Mouse (Mus musculus) forebrain, embryonic 15.5 days (tissue): ENCODE results near the gene Setd1b. TPM values are rescaled to one million over a fixed set of nuclear protein-coding genes. Genes with fewer than 3 reads are reported as not detected.
A peak's percentile ranks its signal among the peaks of the same experiment; 100 is the strongest.

Experiments used
- ATAC-seq: fragments of 200-750 bp; cut with Nextera tagmentation; replicated peaks from 2 replicates; pipeline ENCODE4 v1.8.0; 2017; ENCODE audit warnings: mild to moderate bottlenecking, moderate TSS enrichment, moderate library complexity
- H3K27ac ChIP-seq: fragments of 300-500 bp; sonication (generic); replicated peaks from 2 replicates; pipeline ENCODE4 v1.5.1; 2015; ENCODE audit warnings: mild to moderate bottlenecking, inconsistent platforms
- H3K27me3 ChIP-seq: fragments of 300-500 bp; sonication (generic); 2 replicates; pipeline ENCODE4 v1.6.1; 2015; ENCODE audit warnings: inconsistent platforms
- H3K36me3 ChIP-seq: fragments of 300-500 bp; sonication (generic); 2 replicates; pipeline ENCODE4 v1.6.1; 2015; ENCODE audit warnings: mild to moderate bottlenecking, inconsistent platforms
- H3K4me1 ChIP-seq: fragments of 300-500 bp; sonication (generic); 2 replicates; pipeline ENCODE4 v1.6.1; 2015; ENCODE audit warnings: inconsistent platforms
- H3K4me2 ChIP-seq: fragments of 300-500 bp; sonication (generic); replicated peaks from 2 replicates; pipeline ENCODE4 v1.6.1; 2015; ENCODE audit warnings: mild to moderate bottlenecking, inconsistent platforms
- H3K4me3 ChIP-seq: fragments of 300-500 bp; sonication (generic); 2 replicates; pipeline ENCODE4 v1.5.1; 2015; ENCODE audit warnings: mild to moderate bottlenecking, inconsistent platforms
- H3K9ac ChIP-seq: fragments of 300-500 bp; sonication (generic); replicated peaks from 2 replicates; pipeline ENCODE4 v1.6.1; 2015; ENCODE audit warnings: mild to moderate bottlenecking, inconsistent platforms
- H3K9me3 ChIP-seq: fragments of 300-500 bp; sonication (generic); 2 replicates; pipeline ENCODE4 v1.6.1; 2016; ENCODE audit warnings: inconsistent platforms
- WGBS: fragments of 180-500 bp; shearing (Covaris S2); methylation state at CpG from one replicate; pipeline ENCODE4 v1.1.7; 2015; ENCODE audit warnings: mixed read lengths; 5-methylcytosine and 5-hydroxymethylcytosine counted together
- polyA plus RNA-seq: library from polyadenylated mRNA; unstranded; fragments of >200 nt; fragmentation: Nextera tagmentation; extraction: Ambion mirVana; gene quantifications from 2 replicates; pipeline ENCODE4 v1.2.1, GENCODE M21; 2015

The Setd1b gene
- polyA plus RNA-seq, 1 experiment from 2014 or later = 13.7 TPM

DNA sequence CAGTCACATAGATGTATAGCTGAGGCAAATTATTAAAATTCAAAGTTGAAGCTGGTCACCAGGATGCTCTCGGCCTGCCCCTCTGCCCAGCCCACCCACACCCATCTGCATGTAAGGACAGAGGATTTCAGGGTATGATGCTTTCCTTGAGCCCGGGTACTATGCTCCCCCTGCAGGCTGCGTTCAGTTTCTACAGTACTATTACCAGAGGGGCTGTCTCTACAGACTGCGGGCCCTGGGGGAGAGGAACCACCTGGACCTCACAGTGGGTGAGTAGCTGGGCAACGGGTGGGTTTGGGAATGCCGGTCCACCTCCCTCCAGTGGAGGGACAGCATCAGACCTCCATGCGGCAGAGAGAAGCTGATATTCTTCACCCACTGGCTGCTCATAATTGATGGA is 27.1 kb upstream of the Setd1b start:
- H3K4me3 ChIP-seq = no peak overlapping the region
- no peak overlapping the region for H3K27ac ChIP-seq
- H3K9me3 ChIP-seq = no peaks in the 10 kb centered on the region
- peaks cover 11% of the 10 kb centered on the region for H3K4me1 ChIP-seq
- no peak overlapping the region for H3K9ac ChIP-seq
- WGBS = 43% methylated on average over 7 of the region's 7 CpGs
- H3K27me3 ChIP-seq = no peaks in the 10 kb centered on the region
- ATAC-seq = 0 out of 2 replicates have a peak, but pooled peaks have one; percentile 44
- peaks cover 4% of the 10 kb centered on the region; the same call in 1 of the 2 replicates for H3K36me3 ChIP-seq
- H3K4me2 ChIP-seq = no peak overlapping the region

DNA sequence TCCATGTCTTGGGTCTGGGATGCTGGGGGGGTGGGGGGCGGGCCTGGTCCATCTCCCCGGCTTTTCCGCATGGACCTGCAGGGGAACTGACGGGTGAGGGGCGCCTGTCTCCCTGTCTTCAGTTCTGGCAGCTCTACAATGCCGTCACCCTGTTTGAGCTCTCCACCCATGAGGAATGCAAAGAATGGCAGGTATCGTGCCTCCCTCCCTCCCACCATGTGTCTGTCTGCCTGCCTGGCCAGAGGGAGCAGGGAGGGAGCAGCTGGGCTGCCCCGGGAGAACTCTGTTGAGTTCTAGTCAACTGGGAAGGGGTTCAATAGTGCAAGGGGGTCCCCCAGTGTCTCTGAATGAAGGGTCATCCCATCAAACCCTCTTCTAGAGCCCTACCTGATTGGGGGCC is 25.9 kb upstream of the Setd1b start:
- no peaks in the 10 kb centered on the region for H3K4me1 ChIP-seq
- H3K4me3 ChIP-seq = no peak overlapping the region
- peaks cover 4% of the 10 kb centered on the region; the same call in 1 of the 2 replicates for H3K36me3 ChIP-seq
- WGBS = 75% methylated on average over 8 of the region's 8 CpGs
- no peak overlapping the region for H3K9ac ChIP-seq
- no peak for ATAC-seq
- no peaks in the 10 kb centered on the region for H3K27me3 ChIP-seq
- no peak overlapping the region for H3K4me2 ChIP-seq
- H3K9me3 ChIP-seq = no peaks in the 10 kb centered on the region
- no peak overlapping the region for H3K27ac ChIP-seq

DNA sequence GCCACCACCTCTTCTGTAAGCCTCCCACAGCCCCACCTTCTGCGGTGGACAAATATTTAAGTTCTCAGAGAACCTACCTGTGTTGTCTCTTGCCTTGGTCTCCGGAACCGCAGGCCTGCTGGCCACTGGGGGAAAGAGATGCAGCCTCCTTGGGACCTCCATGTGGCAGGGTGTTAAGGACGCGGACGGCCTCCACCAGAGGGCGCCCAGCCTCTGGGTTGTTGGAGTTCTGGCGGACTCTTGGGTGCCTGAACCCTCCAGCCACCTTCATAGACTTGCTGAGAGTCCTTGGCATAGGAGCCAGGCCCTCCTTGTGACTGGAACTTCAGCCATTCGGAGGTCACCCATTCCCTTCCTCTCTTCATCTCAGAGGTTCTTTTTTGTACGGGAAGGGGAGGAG is 24.7 kb upstream of the Setd1b start:
- H3K36me3 ChIP-seq = peaks cover 5% of the 10 kb centered on the region
- 7% methylated on average over 10 of the region's 10 CpGs for WGBS
- H3K4me1 ChIP-seq = no peaks in the 10 kb centered on the region
- H3K9ac ChIP-seq = no peak overlapping the region
- H3K27ac ChIP-seq = no peak overlapping the region
- H3K9me3 ChIP-seq = no peaks in the 10 kb centered on the region
- ATAC-seq = 0 out of 2 replicates have a peak, but pooled peaks have one; percentile 65
- no peaks in the 10 kb centered on the region for H3K27me3 ChIP-seq
- H3K4me2 ChIP-seq = no peak overlapping the region
- H3K4me3 ChIP-seq = no peak overlapping the region

DNA sequence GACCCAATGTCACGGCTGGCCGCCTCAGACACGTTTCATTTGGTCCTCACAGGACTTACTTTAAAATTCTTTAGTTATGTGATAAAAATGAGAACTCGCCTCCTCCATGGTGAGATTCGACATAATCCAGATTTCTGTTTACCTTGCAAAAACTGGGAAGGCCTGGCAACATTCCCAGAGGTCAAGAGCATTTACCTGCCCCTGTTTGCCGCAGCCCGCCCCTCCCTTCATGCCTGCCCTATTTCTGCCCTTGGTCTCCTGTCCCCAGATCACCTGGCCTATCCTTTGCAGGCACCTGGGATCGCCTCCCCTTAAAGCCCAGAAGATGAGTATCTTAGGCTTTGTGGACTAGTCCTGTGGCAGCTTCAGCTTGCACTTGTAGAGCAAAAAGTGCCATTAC is 24.2 kb upstream of the Setd1b start:
- WGBS = 85% methylated on average over 8 of the region's 8 CpGs
- no peak for ATAC-seq
- no peak overlapping the region for H3K4me3 ChIP-seq

DNA sequence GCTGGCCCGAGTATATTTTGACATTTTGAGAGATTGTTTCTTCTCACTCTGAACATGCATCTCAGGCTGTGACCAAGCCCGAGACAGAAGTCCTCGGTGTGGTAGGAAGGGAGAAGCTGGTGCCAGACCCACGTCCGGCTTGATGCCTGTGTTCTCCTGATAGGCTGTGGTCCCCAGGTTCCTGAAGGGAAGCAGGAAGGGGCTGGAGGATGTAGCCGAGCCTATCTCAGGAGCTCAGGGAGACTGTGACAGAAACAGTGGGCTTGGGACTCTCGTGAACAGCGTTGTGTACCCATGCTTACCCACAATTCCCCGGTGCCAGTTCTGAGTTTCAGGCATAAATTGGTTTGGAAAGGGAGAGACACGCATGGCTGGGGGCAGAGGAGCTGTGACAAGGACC is 23.2 kb upstream of the Setd1b start:
- Histone ChIP-seq H3K4me3 (no peak overlapping the region), H3K27me3 (no peaks in the 10 kb centered on the region), H3K9me3 (no peaks in the 10 kb centered on the region), H3K27ac (no peak overlapping the region), H3K4me1 (no peaks in the 10 kb centered on the region), H3K4me2 (no peak overlapping the region), H3K9ac (no peak overlapping the region), H3K36me3 (peaks cover 7% of the 10 kb centered on the region)
- no peak for ATAC-seq
- WGBS = 75% methylated on average over 10 of the region's 10 CpGs

More for the DNA sequence above, 24.2 kb upstream of the Setd1b start:
- H3K27me3 ChIP-seq = no peaks in the 10 kb centered on the region
- no peaks in the 10 kb centered on the region for H3K9me3 ChIP-seq
- H3K9ac ChIP-seq = no peak overlapping the region
- no peak overlapping the region for H3K4me2 ChIP-seq
- no peak overlapping the region for H3K27ac ChIP-seq
- peaks cover 7% of the 10 kb centered on the region for H3K36me3 ChIP-seq
- no peaks in the 10 kb centered on the region for H3K4me1 ChIP-seq

DNA sequence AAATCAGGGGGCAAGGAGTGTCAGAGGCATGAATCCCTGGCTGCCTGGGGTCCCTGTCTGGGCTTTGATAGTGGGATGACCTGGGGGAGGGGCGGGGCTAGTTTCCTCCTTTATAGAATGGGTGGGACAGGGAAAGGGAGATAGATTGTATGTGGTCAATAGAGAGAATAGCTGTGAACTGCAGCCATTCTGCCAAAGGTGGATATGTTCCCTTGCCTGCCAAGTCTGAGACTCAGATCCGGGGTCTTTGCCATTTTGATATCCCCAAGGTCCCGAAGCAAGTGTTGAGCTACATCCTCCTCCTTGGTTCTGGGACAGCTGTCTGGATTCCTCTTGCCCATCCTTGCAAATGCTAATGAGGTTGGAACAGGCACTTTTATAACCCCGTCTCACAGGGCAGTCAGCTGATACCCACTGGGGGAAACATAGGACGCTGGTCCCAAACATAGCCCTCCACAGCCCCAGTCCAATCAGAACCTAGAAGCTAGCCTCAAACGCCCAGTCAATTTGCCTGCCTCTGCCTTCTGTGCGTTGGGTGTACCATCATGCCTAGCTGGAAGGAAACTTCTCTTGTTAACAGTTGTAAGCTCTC is 21.3 kb upstream of the Setd1b start:
- ATAC-seq = no peak
- H3K36me3 ChIP-seq = peaks cover 9% of the 10 kb centered on the region
- WGBS = 65% methylated on average over 7 of the region's 7 CpGs
- no peak overlapping the region for H3K9ac ChIP-seq
- no peaks in the 10 kb centered on the region for H3K4me1 ChIP-seq
- no peaks in the 10 kb centered on the region for H3K9me3 ChIP-seq
- no peaks in the 10 kb centered on the region for H3K27me3 ChIP-seq
- H3K27ac ChIP-seq = no peak overlapping the region
- H3K4me3 ChIP-seq = no peak overlapping the region
- no peak overlapping the region for H3K4me2 ChIP-seq

DNA sequence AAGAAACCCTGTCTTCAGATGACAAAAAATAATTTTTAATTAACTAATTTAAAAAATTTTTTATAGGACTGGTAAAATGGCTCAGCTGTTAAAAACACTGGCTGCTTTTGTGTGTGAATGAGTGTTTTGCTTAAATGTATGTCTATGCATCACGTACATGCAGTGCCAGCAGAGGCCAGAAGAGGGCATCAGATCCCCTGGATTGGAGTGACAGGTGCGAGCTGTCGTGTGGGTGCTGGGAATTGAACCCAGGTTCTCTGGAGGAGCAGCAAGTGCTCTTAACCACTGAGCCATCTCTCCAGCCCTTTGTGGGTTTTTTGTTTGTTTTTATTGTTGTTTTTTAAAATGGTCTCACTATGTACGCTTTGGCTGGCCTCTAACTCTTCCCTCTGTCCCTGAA is 19.8 kb upstream of the Setd1b start:
- no peak overlapping the region for H3K4me2 ChIP-seq
- H3K27me3 ChIP-seq = no peaks in the 10 kb centered on the region
- ATAC-seq = no peak
- H3K9me3 ChIP-seq = no peaks in the 10 kb centered on the region
- no peaks in the 10 kb centered on the region for H3K4me1 ChIP-seq
- no peak overlapping the region for H3K9ac ChIP-seq
- H3K4me3 ChIP-seq = no peak overlapping the region
- WGBS = 91% methylated on average over 4 of the region's 4 CpGs
- no peak overlapping the region for H3K27ac ChIP-seq
- peaks cover 14% of the 10 kb centered on the region for H3K36me3 ChIP-seq

DNA sequence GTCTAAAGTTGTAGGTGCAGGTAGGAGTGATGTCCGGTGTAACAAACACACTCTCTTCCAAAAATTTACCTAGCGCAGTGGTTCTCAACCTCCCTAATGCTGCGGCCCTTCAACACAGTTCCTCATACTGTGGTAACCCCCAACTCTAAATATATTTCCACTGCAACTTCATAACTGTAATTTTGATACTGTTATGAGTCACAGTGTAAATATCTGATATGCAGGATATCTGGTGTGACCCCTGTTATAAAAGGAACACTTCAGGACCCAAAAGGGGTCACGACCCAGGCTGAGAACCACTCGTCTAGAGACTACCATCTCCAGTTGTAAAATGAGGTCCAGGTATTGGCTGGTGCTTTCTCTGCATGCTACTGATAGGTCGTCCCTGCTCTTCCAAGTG is 16.9 kb upstream of the Setd1b start:
- Histone ChIP-seq H3K4me1 (peaks cover 3% of the 10 kb centered on the region; the same call in 1 of the 2 replicates), H3K27me3 (no peaks in the 10 kb centered on the region), H3K9ac (no peak overlapping the region), H3K4me3 (no peak overlapping the region), H3K4me2 (no peak overlapping the region), H3K27ac (no peak overlapping the region), H3K9me3 (no peaks in the 10 kb centered on the region), H3K36me3 (peaks cover 18% of the 10 kb centered on the region)
- ATAC-seq = no peak
- 90% methylated on average over 6 of the region's 6 CpGs for WGBS

DNA sequence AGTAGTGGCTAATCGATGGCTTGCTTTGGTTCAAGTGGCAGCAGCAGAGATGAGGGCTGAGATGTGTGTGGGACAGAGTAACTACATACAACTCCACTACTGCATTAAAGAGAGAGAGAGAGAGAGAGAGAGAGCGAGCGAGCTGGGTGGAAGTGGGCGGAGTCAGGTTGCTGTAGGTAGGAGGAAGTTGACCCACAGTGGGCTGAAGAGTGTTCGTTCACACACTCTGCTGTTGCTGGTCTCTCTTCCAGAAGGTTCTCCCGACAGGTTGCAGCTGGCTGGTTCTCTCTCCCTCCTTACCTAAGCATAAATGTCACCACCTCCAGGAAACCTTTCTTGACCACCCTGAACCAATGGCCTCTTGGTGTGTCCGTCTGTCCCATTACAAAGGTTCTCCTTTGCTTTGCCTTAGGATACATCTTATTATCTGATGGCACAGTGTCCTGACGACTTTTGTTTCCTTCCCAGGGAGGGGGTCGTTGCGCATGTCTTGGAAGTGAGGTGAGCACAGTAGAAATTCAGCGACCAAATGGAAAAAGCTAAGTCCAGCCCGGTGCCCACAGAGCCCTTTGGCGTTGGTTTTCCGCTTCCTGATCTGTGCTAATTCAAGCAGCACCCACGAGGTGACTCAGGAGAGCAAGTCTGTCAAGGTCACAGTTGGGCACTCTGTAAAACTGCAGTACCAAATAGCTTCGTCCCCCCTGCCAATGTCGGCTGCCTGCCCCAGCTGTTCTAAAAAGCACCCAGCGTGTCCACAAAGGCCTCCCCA is 16.2 kb upstream of the Setd1b start:
- Histone ChIP-seq H3K4me3 (no peak overlapping the region), H3K36me3 (peaks cover 23% of the 10 kb centered on the region), H3K27me3 (no peaks in the 10 kb centered on the region), H3K4me1 (peaks cover 6% of the 10 kb centered on the region; the same call in 1 of the 2 replicates), H3K27ac (no peak overlapping the region), H3K9me3 (no peaks in the 10 kb centered on the region), H3K4me2 (no peak overlapping the region), H3K9ac (no peak overlapping the region)
- WGBS = 88% methylated on average over 18 of the region's 18 CpGs
- no peak for ATAC-seq

DNA sequence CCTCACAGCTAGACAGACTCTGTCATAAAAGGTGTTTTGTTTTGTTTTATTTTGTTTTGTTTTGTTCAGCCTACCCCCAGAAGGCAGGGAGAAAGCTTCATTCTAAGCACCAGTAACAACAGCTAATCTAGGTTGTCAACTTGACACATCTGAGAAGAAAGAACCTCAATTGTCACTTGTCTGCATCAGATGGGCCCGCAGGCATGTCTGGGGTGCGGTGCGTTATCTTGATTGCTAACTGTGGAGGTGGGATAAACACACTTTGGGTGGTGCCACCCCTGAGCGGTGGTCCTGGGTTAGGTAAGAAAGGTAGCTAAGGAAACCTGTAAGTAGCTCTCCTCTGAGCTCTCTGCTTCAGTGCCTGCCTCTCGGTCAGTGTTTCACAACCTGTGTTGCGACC is 15.0 kb upstream of the Setd1b start:
- Histone ChIP-seq H3K9me3 (no peaks in the 10 kb centered on the region), H3K27me3 (no peaks in the 10 kb centered on the region), H3K36me3 (peaks cover 23% of the 10 kb centered on the region), H3K9ac (no peak overlapping the region), H3K4me1 (peaks cover 11% of the 10 kb centered on the region), H3K4me2 (no peak overlapping the region), H3K4me3 (no peak overlapping the region), H3K27ac (no peak overlapping the region)
- WGBS = 76% methylated on average over 6 of the region's 6 CpGs
- no peak for ATAC-seq

DNA sequence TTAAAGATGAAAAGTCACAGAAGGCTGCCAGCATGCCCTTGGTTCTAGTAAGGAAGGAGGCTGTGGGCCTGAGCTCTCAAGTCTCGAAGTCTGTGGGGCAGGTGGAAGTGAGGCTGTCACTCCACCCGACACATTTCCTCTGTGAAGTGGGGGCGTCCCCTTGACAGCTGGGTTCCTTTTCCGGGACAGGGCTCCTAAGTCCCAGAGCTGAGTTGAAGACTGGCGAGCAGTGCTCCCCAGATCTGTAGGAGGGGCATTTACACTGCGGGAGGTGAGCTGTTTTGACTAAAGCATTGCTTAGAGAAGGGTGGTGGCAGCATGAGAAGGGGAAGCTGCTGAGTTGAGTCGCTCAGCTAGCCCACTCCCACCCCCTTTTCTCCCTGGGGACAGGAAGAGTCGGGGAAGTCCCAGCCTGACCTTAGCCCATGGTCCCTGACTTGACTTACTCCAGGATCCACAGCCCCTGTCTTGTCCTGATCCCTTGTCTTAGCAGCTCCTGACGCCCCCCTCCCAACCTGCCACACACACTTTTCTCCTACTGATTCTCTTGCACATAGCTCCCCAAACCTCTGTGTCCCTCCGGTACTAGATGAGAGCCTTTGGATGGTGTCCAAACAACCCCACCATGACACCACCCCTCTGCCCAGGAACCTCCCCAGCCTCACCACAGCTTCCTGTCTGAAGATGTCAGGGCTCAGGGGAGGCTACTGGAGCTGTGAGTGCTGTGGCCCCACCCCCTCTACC is 13.4 kb upstream of the Setd1b start:
- no peak overlapping the region for H3K27ac ChIP-seq
- no peaks in the 10 kb centered on the region for H3K27me3 ChIP-seq
- H3K4me3 ChIP-seq = no peak overlapping the region
- no peak overlapping the region for H3K4me2 ChIP-seq
- H3K4me1 ChIP-seq = peaks cover 27% of the 10 kb centered on the region
- H3K9me3 ChIP-seq = no peaks in the 10 kb centered on the region
- peaks cover 20% of the 10 kb centered on the region; the same call in 1 of the 2 replicates for H3K36me3 ChIP-seq
- no peak overlapping the region; the same call in 1 of the 2 replicates for H3K9ac ChIP-seq
- no peak for ATAC-seq
- 64% methylated on average over 10 of the region's 10 CpGs for WGBS

DNA sequence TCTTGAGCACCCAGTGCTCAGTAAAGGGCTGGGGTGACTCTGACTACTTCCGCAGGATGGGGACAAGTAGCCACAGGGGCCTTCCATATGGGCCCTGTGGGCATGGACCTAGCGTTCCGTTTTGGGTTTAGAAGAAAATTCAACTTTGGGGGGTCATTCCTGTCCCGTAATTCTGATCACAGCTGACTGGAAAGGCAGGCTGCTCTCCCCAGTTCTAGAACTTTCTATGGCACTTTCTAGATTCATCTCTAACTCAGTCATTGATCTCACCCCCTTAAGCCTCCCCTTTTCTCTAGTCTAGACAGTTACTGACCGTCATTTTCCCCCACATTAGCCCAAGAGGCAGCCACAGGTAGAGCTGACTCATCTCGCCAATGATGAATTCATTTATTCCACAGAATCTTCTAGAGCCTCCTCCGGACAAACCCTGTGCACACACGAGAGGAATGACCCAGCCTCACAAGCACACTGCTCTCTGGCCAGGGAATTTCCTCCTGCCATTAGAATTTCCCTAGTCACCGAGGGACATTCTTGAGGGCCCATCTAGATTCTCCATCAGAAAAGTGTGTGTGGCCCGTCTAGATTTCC is 12.7 kb upstream of the Setd1b start:
- Histone ChIP-seq H3K9me3 (no peaks in the 10 kb centered on the region), H3K9ac (no peak overlapping the region; the same call in 1 of the 2 replicates), H3K4me1 (peaks cover 34% of the 10 kb centered on the region), H3K27me3 (no peaks in the 10 kb centered on the region), H3K4me2 (no peak overlapping the region), H3K27ac (no peak overlapping the region), H3K4me3 (no peak overlapping the region), H3K36me3 (peaks cover 20% of the 10 kb centered on the region; the same call in 1 of the 2 replicates)
- ATAC-seq = no peak
- WGBS = 87% methylated on average over 10 of the region's 10 CpGs
